Mouse (Mus musculus) forebrain, embryonic 16.5 days (tissue): ENCODE results near the gene Tm4sf5. TPM values are rescaled to one million over a fixed set of nuclear protein-coding genes. Genes with fewer than 3 reads are reported as not detected.

Experiments used
- ATAC-seq: fragments of 200-750 bp; cut with Nextera tagmentation; 2 replicates; pipeline ENCODE4 v1.8.0; 2017; ENCODE audit warnings: mild to moderate bottlenecking, moderate library complexity
- H3K27ac ChIP-seq: fragments of 300-500 bp; sonication (generic); 2 replicates; pipeline ENCODE4 v1.5.1; 2014; ENCODE audit warnings: low read length, control low read depth
- H3K27me3 ChIP-seq: fragments of 300-500 bp; sonication (generic); replicated peaks from 2 replicates; pipeline ENCODE4 v1.6.1; 2014; ENCODE audit warnings: low read length; ENCODE audit not compliant: control insufficient read depth, insufficient read depth
- H3K36me3 ChIP-seq: fragments of 300-500 bp; sonication (generic); 2 replicates; pipeline ENCODE4 v1.6.1; 2014; ENCODE audit not compliant: control insufficient read depth, insufficient read depth
- H3K4me1 ChIP-seq: fragments of 300-500 bp; sonication (generic); replicated peaks from 2 replicates; pipeline ENCODE4 v1.6.1; 2014; ENCODE audit warnings: low read length; ENCODE audit not compliant: control insufficient read depth, insufficient read depth
- H3K4me2 ChIP-seq: fragments of 300-500 bp; sonication (generic); 2 replicates; pipeline ENCODE4 v1.6.1; 2014; ENCODE audit warnings: mild to moderate bottlenecking, low read length, control low read depth
- H3K4me3 ChIP-seq: fragments of 300-500 bp; sonication (generic); replicated peaks from 2 replicates; pipeline ENCODE4 v1.5.1; 2014; ENCODE audit warnings: mild to moderate bottlenecking, low read length, control low read depth
- H3K9ac ChIP-seq: fragments of 300-500 bp; sonication (generic); replicated peaks from 2 replicates; pipeline ENCODE4 v1.6.1; 2014; ENCODE audit warnings: low read depth, low read length, control low read depth
- H3K9me3 ChIP-seq: fragments of 300-500 bp; sonication (generic); 2 replicates; pipeline ENCODE4 v1.6.1; 2016; ENCODE audit warnings: low read length; ENCODE audit not compliant: control insufficient read depth
- WGBS: fragments of 180-500 bp; shearing (Covaris S2); extraction: QIAGEN DNeasy Blood & Tissue Kit; methylation state at CpG from one replicate; pipeline ENCODE4 v1.1.7; 2014; 5-methylcytosine and 5-hydroxymethylcytosine counted together
- polyA plus RNA-seq: library from polyadenylated mRNA; unstranded; fragments of >200 nt; fragmentation: Nextera tagmentation; extraction: Ambion mirVana; gene quantifications from 2 replicates; pipeline ENCODE4 v1.2.1, GENCODE M21; 2015

Tm4sf5 gene
- polyA plus RNA-seq, result 0.66 and 3.4 TPM in 2 replicates

- 88% methylated on average over 9 of the region's 9 CpGs for WGBS
- H3K36me3 ChIP-seq, result no peaks in the 10 kb centered on the region
- no peaks in the 10 kb centered on the region for H3K9me3 ChIP-seq
- no peak within 1 kb of the TSS for H3K27ac ChIP-seq
- no peak for ATAC-seq
- no peak within 1 kb of the TSS for H3K4me2 ChIP-seq
- peaks cover 2% of the 10 kb centered on the region; the same call in 1 of the 2 replicates for H3K4me1 ChIP-seq
- H3K9ac ChIP-seq, result no peak within 1 kb of the TSS
- H3K4me3 ChIP-seq, result no peak within 1 kb of the TSS
- 0 out of 2 replicates have a peak, but pooled peaks cover 2% of the 10 kb centered on the region for H3K27me3 ChIP-seq
These were observed at the start of gene Tm4sf5 for GRCm38 (mm10) chr11:70504970-70505369. Gene Tm4sf5 (plus strand): TSS chr11:70505244.

GRCm38 (mm10) chr11:70458688-70459600 is 46.1 kb upstream of the Tm4sf5 start, which contains the start of gene Zmynd15:
Gene Zmynd15 (plus strand): TSS chr11:70459433.
- H3K4me1 ChIP-seq, result peaks cover 10% of the 10 kb centered on the region
- no peaks in the 10 kb centered on the region for H3K9me3 ChIP-seq
- H3K27ac ChIP-seq, result no peak within 1 kb of the TSS
- H3K9ac ChIP-seq, result peak within 1 kb of the TSS; percentile 56
- peak within 1 kb of the TSS; percentile 72 for H3K4me2 ChIP-seq
- peaks cover 21% of the 10 kb centered on the region for H3K27me3 ChIP-seq
- 21% methylated on average over 29 of the region's 32 CpGs for WGBS
- H3K36me3 ChIP-seq, result no peaks in the 10 kb centered on the region
- H3K4me3 ChIP-seq, result peak within 1 kb of the TSS; percentile 43
- no peak for ATAC-seq

- Histone ChIP-seq H3K36me3 (no peaks in the 10 kb centered on the region), H3K4me3 (peak within 1 kb of the TSS; percentile 43), H3K9me3 (no peaks in the 10 kb centered on the region), H3K9ac (peak within 1 kb of the TSS; percentile 56), H3K4me2 (peak within 1 kb of the TSS; percentile 72), H3K27me3 (peaks cover 24% of the 10 kb centered on the region), H3K4me1 (peaks cover 10% of the 10 kb centered on the region), H3K27ac (no peak within 1 kb of the TSS)
- 5% methylated on average over 30 of the region's 30 CpGs for WGBS
- no peak for ATAC-seq
These were observed 45.4 kb upstream of the Tm4sf5 start, which contains the start of gene Cxcl16 for GRCm38 (mm10) chr11:70459601-70460101. Gene Cxcl16 (minus strand): TSS chr11:70459984.

- peaks cover 19% of the 10 kb centered on the region for H3K4me1 ChIP-seq
- H3K27ac ChIP-seq, result no peak overlapping the region
- no peak overlapping the region for H3K9ac ChIP-seq
- H3K9me3 ChIP-seq, result no peaks in the 10 kb centered on the region
- no peak for ATAC-seq
- no peaks in the 10 kb centered on the region for H3K36me3 ChIP-seq
- 74% methylated on average over 5 of the region's 5 CpGs for WGBS
- H3K4me3 ChIP-seq, result no peak overlapping the region
- H3K4me2 ChIP-seq, result no peak overlapping the region
- peaks cover 16% of the 10 kb centered on the region for H3K27me3 ChIP-seq
These were observed 41.1 kb upstream of the Tm4sf5 start for GRCm38 (mm10) chr11:70463970-70464369.

GRCm38 (mm10) chr11:70465211-70465610 is 39.8 kb upstream of the Tm4sf5 start:
- H3K27me3 ChIP-seq, result peaks cover 10% of the 10 kb centered on the region; the same call in 1 of the 2 replicates
- H3K27ac ChIP-seq, result no peak overlapping the region
- H3K4me3 ChIP-seq, result peak overlapping the region; percentile 21; the same call in 1 of the 2 replicates
- peak overlapping the region; percentile 53 for H3K4me2 ChIP-seq
- no peak for ATAC-seq
- H3K4me1 ChIP-seq, result peaks cover 12% of the 10 kb centered on the region
- WGBS, result 24% methylated on average over 16 of the region's 16 CpGs
- no peaks in the 10 kb centered on the region for H3K9me3 ChIP-seq
- no peaks in the 10 kb centered on the region for H3K36me3 ChIP-seq
- peak overlapping the region; percentile 30 for H3K9ac ChIP-seq

- Histone ChIP-seq H3K9ac (peak overlapping the region; percentile 51), H3K27ac (no peak overlapping the region), H3K4me3 (peak overlapping the region; percentile 21), H3K4me1 (peaks cover 12% of the 10 kb centered on the region), H3K27me3 (0 out of 2 replicates have a peak, but pooled peaks cover 5% of the 10 kb centered on the region), H3K4me2 (peak overlapping the region; percentile 53), H3K9me3 (no peaks in the 10 kb centered on the region), H3K36me3 (no peaks in the 10 kb centered on the region)
- ATAC-seq, result no peak
- WGBS, result 5% methylated on average over 23 of the region's 23 CpGs
These were observed 39.2 kb upstream of the Tm4sf5 start for GRCm38 (mm10) chr11:70465824-70466223.

GRCm38 (mm10) chr11:70467902-70468619 is 37.0 kb upstream of the Tm4sf5 start:
- H3K4me2 ChIP-seq, result no peak overlapping the region
- H3K9ac ChIP-seq, result no peak overlapping the region
- no peaks in the 10 kb centered on the region for H3K9me3 ChIP-seq
- WGBS, result 82% methylated on average over 5 of the region's 5 CpGs
- peaks cover 12% of the 10 kb centered on the region for H3K4me1 ChIP-seq
- no peak overlapping the region for H3K4me3 ChIP-seq
- no peaks in the 10 kb centered on the region for H3K36me3 ChIP-seq
- ATAC-seq, result no peak
- H3K27ac ChIP-seq, result no peak overlapping the region
- 0 out of 2 replicates have a peak, but pooled peaks cover 5% of the 10 kb centered on the region for H3K27me3 ChIP-seq

- Histone ChIP-seq H3K27me3 (0 out of 2 replicates have a peak, but pooled peaks cover 2% of the 10 kb centered on the region), H3K4me2 (no peak overlapping the region), H3K4me3 (no peak overlapping the region), H3K36me3 (no peaks in the 10 kb centered on the region), H3K4me1 (peaks cover 12% of the 10 kb centered on the region), H3K9me3 (no peaks in the 10 kb centered on the region), H3K27ac (no peak overlapping the region), H3K9ac (no peak overlapping the region)
- WGBS, result 85% methylated on average over 3 of the region's 3 CpGs
- ATAC-seq, result no peak
These were observed 35.3 kb upstream of the Tm4sf5 start for GRCm38 (mm10) chr11:70469764-70470163.

GRCm38 (mm10) chr11:70472716-70473115 is 32.3 kb upstream of the Tm4sf5 start:
- Histone ChIP-seq H3K27me3 (no peaks in the 10 kb centered on the region), H3K4me2 (no peak overlapping the region), H3K9me3 (no peaks in the 10 kb centered on the region), H3K27ac (no peak overlapping the region), H3K4me1 (no peaks in the 10 kb centered on the region), H3K4me3 (no peak overlapping the region), H3K36me3 (no peaks in the 10 kb centered on the region), H3K9ac (no peak overlapping the region)
- ATAC-seq, result no peak
